Mouse (Mus musculus): ENCODE results near the gene Rufy3. TPM values are rescaled to one million over a fixed set of nuclear protein-coding genes. Genes with fewer than 3 reads are reported as not detected.

Rufy3 gene
- polyA plus RNA-seq (2014; fragmentation: Illumina TruSeq; extraction: RNeasy Lipid Tissue Mini Kit (QIAGEN cat#74804)): 45.0 TPM

GRCm38 (mm10) chr5:88564501-88565147, at the start of gene Rufy3:
TSS of gene Rufy3 (plus strand) at chr5:88565040.

GRCm38 (mm10) chr5:88527657-88528056, 37.2 kb upstream of the Rufy3 start, which contains the start of gene Jchain:
TSS of gene Jchain (minus strand) at chr5:88527891.

GRCm38 (mm10) chr5:88554086-88554886, 10.6 kb upstream of the Rufy3 start, which contains the start of gene Utp3:
TSS of gene Utp3 (plus strand) at chr5:88554462.

DNA sequence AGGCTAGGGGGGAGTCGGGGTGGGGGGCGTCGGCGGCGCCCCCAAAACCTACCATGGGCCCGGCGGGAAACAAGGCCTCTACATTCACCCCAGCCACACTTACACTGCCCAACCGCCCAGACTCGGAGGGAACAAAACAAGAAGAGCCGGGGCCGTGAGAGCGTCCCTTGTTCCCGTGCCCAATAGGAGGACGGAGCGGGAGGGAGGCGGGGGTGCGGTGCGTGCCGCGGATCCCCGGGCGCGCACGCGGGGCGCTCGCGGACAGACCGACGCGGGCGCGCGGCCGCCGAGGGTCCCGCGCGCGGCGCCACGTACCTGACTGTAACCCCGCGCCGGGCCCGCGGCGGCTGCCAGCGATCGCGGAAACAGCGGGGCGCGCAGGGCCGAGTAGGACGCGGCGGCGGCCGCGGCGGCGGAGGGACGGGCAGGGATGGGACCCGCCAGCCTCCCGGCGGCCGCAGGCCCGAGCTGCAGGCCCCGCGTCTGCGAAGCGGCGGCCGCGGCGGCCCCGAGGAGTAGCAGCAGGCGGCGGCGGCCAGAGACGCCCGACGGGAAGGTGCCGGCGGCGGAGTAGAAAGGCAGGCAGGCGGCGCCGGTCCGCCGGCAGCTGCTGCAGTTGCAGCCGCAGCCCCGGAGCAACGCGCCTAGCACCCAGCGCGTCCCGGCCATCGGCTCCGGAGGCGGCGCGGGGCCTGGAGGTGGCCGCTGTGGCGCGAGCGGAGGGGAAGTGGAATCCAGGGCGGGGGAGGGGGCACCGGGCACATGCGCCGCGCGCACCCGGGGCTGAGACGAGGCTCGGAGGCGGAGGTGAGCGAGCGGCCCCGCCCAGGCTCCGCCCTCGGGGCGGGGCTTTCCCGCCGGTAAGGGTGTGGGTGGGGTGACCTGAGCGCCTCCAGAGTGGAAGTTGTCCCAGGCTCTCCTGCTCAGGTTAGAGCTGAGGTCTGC, 110.9 kb downstream of the Rufy3 start, which contains the start of gene Grsf1:
Gene Grsf1, minus strand, starts transcription at position 729 of the 945 bp plus-strand sequence.

Other genes with a start within 250 kb of the Rufy3 start
- gene Prol1, start 247.7 kb upstream of the Rufy3 start, polyA plus RNA-seq (2014; fragmentation: Illumina TruSeq; extraction: RNeasy Lipid Tissue Mini Kit (QIAGEN cat#74804)): 1.7 TPM
- gene Amtn, start 188.9 kb upstream of the Rufy3 start, polyA plus RNA-seq (2014; fragmentation: Illumina TruSeq; extraction: RNeasy Lipid Tissue Mini Kit (QIAGEN cat#74804)): not detected
- gene Ambn, start 109.0 kb upstream of the Rufy3 start, polyA plus RNA-seq (2014; fragmentation: Illumina TruSeq; extraction: RNeasy Lipid Tissue Mini Kit (QIAGEN cat#74804)): not detected
- gene Enam, start 77.1 kb upstream of the Rufy3 start, polyA plus RNA-seq (2014; fragmentation: Illumina TruSeq; extraction: RNeasy Lipid Tissue Mini Kit (QIAGEN cat#74804)): not detected
- gene Jchain, start 37.1 kb upstream of the Rufy3 start, polyA plus RNA-seq (2014; fragmentation: Illumina TruSeq; extraction: RNeasy Lipid Tissue Mini Kit (QIAGEN cat#74804)): 8.8 TPM
- 99.1 TPM for gene Utp3, start 10.6 kb upstream of the Rufy3 start, polyA plus RNA-seq (2014; fragmentation: Illumina TruSeq; extraction: RNeasy Lipid Tissue Mini Kit (QIAGEN cat#74804))
- gene Grsf1, start 111.1 kb downstream of the Rufy3 start, polyA plus RNA-seq (2014; fragmentation: Illumina TruSeq; extraction: RNeasy Lipid Tissue Mini Kit (QIAGEN cat#74804)): 356 TPM
- gene Mob1b, start 155.8 kb downstream of the Rufy3 start, polyA plus RNA-seq (2014; fragmentation: Illumina TruSeq; extraction: RNeasy Lipid Tissue Mini Kit (QIAGEN cat#74804)): 124 TPM
- gene Dck, start 200.0 kb downstream of the Rufy3 start, polyA plus RNA-seq (2014; fragmentation: Illumina TruSeq; extraction: RNeasy Lipid Tissue Mini Kit (QIAGEN cat#74804)): 24.9 TPM